Mouse (Mus musculus): ENCODE measurements around the gene Ago1.

GRCm38 (mm10) chr4:126509072-126509471 lies 40.7 kb upstream of the Ago1 start:
- TF ChIP-seq CTCF (IDR thresholded peaks at IDR 0.05; ENCODE audit: borderline replicate concordance, extremely low read depth, insufficient read depth, insufficient read length), result no peak
- no peak for TF ChIP-seq POLR2A (IDR thresholded peaks at IDR 0.05; ENCODE audit: borderline replicate concordance, extremely low read depth, insufficient read depth, insufficient read length, poor library complexity, severe bottlenecking)

All from brain, embryonic 14.5 days (tissue).